Mouse (Mus musculus): ENCODE measurements at regions not wholly inside any gene's neighbourhood (a gene's known extent, or its start where the extent isn't known, plus 50 kb on each side); places are given as distances from the start of the nearest gene placed in this dataset.
A peak's percentile ranks its signal among the peaks of the same experiment; 100 is the strongest.
"Not testable (repeated sequence)": the region's sequence is repeated elsewhere in the genome, so short reads cannot be mapped to it uniquely, and the experiment has no call there.

- DNase-seq, result no peak
Observed at GRCm38 (mm10) chr12:47163171-47163570, 344.4 kb upstream of the Nova1 start.

- no peak for DNase-seq
Observed at GRCm38 (mm10) chr12:47162624-47163151, 344.0 kb upstream of the Nova1 start.

GRCm38 (mm10) chr12:47160626-47161025 lies 341.9 kb upstream of the Nova1 start:
- DNase-seq, result no peak

- not testable (repeated sequence) for DNase-seq
Observed at GRCm38 (mm10) chr12:47155916-47156315, 337.2 kb upstream of the Nova1 start.

- no peak for DNase-seq
Observed at GRCm38 (mm10) chr12:47140677-47141076, 321.9 kb upstream of the Nova1 start.

GRCm38 (mm10) chr12:47129821-47130220 lies 311.1 kb upstream of the Nova1 start:
- DNase-seq, result no peak

GRCm38 (mm10) chr12:47128596-47128995 lies 309.9 kb upstream of the Nova1 start:
- DNase-seq, result no peak

- no peak for DNase-seq
Observed at GRCm38 (mm10) chr12:47121426-47121825, 302.7 kb upstream of the Nova1 start.

GRCm38 (mm10) chr12:47117504-47117903 lies 298.8 kb upstream of the Nova1 start:
- no peak for DNase-seq

- DNase-seq, result no peak
Observed at GRCm38 (mm10) chr12:47089234-47089633, 270.5 kb upstream of the Nova1 start.

- DNase-seq, result no peak
Observed at GRCm38 (mm10) chr12:47074961-47075360, 256.2 kb upstream of the Nova1 start.

GRCm38 (mm10) chr12:47052474-47052873 lies 233.7 kb upstream of the Nova1 start:
- DNase-seq, result no peak

GRCm38 (mm10) chr12:47020810-47021348 lies 202.2 kb upstream of the Nova1 start:
- no peak for DNase-seq

GRCm38 (mm10) chr12:46992343-46992742 lies 173.6 kb upstream of the Nova1 start:
- DNase-seq, result peak; percentile 15

- no peak for DNase-seq
Observed at GRCm38 (mm10) chr12:46988972-46989371, 170.2 kb upstream of the Nova1 start.

GRCm38 (mm10) chr12:46950223-46950779 lies 131.6 kb upstream of the Nova1 start:
- no peak for DNase-seq

- no peak for DNase-seq
Observed at GRCm38 (mm10) chr12:46945707-46946106, 127.0 kb upstream of the Nova1 start.

- DNase-seq, result no peak
Observed at GRCm38 (mm10) chr12:46931086-46931485, 112.4 kb upstream of the Nova1 start.

GRCm38 (mm10) chr12:46917286-46917685 lies 98.6 kb upstream of the Nova1 start:
- no peak for DNase-seq

- DNase-seq, result no peak
Observed at GRCm38 (mm10) chr12:46878164-46878563, 59.4 kb upstream of the Nova1 start.

- DNase-seq, result no peak
Observed at GRCm38 (mm10) chr12:46870130-46870529, 51.4 kb upstream of the Nova1 start.

Measured in kidney, postnatal 10 days (tissue).